Mouse (Mus musculus) small intestine, adult 2 months (tissue): ENCODE results near the gene Slc35f1.

Experiments used
- CTCF ChIP-seq: fragments of 200-500 bp; IDR thresholded peaks from 2 replicates; pipeline ENCODE4 v1.5.1; 2012; ENCODE audit warnings: low read depth, mild to moderate bottlenecking, control low read depth, inconsistent platforms, low read length, moderate library complexity, mixed read lengths; ENCODE audit not compliant: insufficient replicate concordance, insufficient read length; ENCODE audit errors: extremely low read depth
- POLR2A ChIP-seq: fragments of 200-500 bp; IDR thresholded peaks from 2 replicates; pipeline ENCODE4 v1.6.1; 2012; ENCODE audit warnings: low read depth, mild to moderate bottlenecking, control low read depth, inconsistent platforms, low read length, moderate library complexity

GRCm38 (mm10) chr10:52819661-52820060 lies 129.3 kb downstream of the Slc35f1 start:
- TF ChIP-seq POLR2A (no peak), CTCF (no peak)
